ENCODE assay signal across 22 mouse cellular contexts in the genomic region with DNA sequence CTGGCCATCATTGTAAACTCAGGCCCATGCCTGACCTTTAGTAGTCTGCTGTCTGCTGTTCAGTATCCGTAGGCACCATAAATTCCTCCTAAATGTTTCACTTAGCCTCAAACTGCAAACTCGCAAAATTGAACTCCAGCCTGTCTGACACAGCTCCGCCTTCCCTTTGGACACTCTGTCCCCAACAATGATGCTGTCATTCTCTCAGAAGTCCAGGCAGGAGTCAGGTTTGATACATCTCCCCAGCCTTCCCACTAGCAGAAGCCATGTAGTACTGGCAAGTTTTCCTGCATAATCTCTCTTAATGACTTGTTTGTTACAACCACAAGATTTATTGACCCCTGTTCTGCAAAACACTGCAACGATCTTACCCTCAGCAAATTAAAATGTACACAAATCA. TPM values are rescaled to one million over a fixed set of nuclear protein-coding genes. Genes with fewer than 3 reads are reported as not detected.
"Had no signal": no experiment of that assay in that cellular context is flagged by ENCODE, and none has a peak within 500 bp of the region (broad histone marks: within the 10 kb centered on the region; RNA-seq: fewer than 3 reads in every experiment).

No protein-coding gene starts in this region.

- H3K4me3 ChIP-seq: liver, embryonic 15.5 days; midbrain, embryonic 12.5 days; neural tube, embryonic 13.5 days had no signal

- ATAC-seq: midbrain, embryonic 16.5 days had no signal

- H3K36me3 ChIP-seq: liver, embryonic 15.5 days; midbrain, embryonic 12.5 days had no signal

- DNase-seq: kidney, adult 18-20 months; kidney, postnatal 10 days; left cerebral cortex, postnatal 4 days; lung, embryonic 14.5 days; lung, postnatal 10 days; lung, postnatal 4 days; right cerebral cortex, postnatal 14 days; thymus, postnatal 4 days had no signal

- H3K27ac ChIP-seq: liver, embryonic 15.5 days; midbrain, embryonic 12.5 days; neural tube, embryonic 13.5 days had no signal

- H3K9ac ChIP-seq: liver, embryonic 15.5 days; lung, embryonic 14.5 days; midbrain, embryonic 12.5 days; neural tube, embryonic 13.5 days had no signal

- H3K9me3 ChIP-seq: liver, embryonic 15.5 days; midbrain, embryonic 12.5 days had no signal

- H3K27me3 ChIP-seq: liver, embryonic 15.5 days; megakaryocyte, embryonic 14.5 days; midbrain, embryonic 12.5 days; neural tube, embryonic 13.5 days had no signal

- H3K4me2 ChIP-seq: liver, embryonic 15.5 days; lung, embryonic 14.5 days; midbrain, embryonic 12.5 days; neural tube, embryonic 13.5 days had no signal

RNA-seq across cellular contexts. Expression of a gene that starts 1.7 kb away (rescaled TPM):
- total RNA-seq: layer of hippocampus, adult 8-10 months; layer of hippocampus, postnatal 14 days; left cerebral cortex, adult 18-20 months; left cerebral cortex, postnatal 10 days; left cerebral cortex, postnatal 4 days; liver, adult 2 months had no signal
- polyA plus RNA-seq: kidney, embryonic 14.5 days; large intestine, adult 2 months; liver, adult 2 months; liver, embryonic 15.5 days; lung, embryonic 14.5 days; midbrain, embryonic 12.5 days; midbrain, embryonic 16.5 days; neural tube, embryonic 13.5 days; small intestine, adult 2 months; stomach, embryonic 16.5 days had no signal
